Mouse (Mus musculus): ENCODE measurements around the gene Pfdn6. TPM values are rescaled to one million over a fixed set of nuclear protein-coding genes. Genes with fewer than 3 reads are reported as not detected.

Pfdn6 gene
- total RNA-seq, 2 experiments from 2014 or later: 53.6 to 54.9 TPM

Other genes starting within 250 kb of the Pfdn6 start
- gene March2, start 221.7 kb downstream of the Pfdn6 start, total RNA-seq (2021): 10 to 100 TPM; 76.0 to 78.6 TPM
- gene Rab11b, start 179.8 kb downstream of the Pfdn6 start, total RNA-seq (2021): 100 to 1,000 TPM; 154 to 159 TPM
- 10 to 100 TPM in 1 of 2 experiments, 1 to 10 TPM in 1; 9.6 to 25.8 TPM for gene Angptl4, start 158.5 kb downstream of the Pfdn6 start, total RNA-seq (2021)
- 10 to 100 TPM; 20.8 to 35.1 TPM for gene Kank3, start 129.8 kb downstream of the Pfdn6 start, total RNA-seq (2021)
- gene Rps28, start 115.8 kb downstream of the Pfdn6 start, total RNA-seq (2021): 100 to 1,000 TPM; 867 to 957 TPM
- gene Ndufa7, start 115.8 kb downstream of the Pfdn6 start, total RNA-seq (2021): 100 to 1,000 TPM; 327 to 338 TPM
- 10 to 100 TPM; 17.6 to 19.8 TPM for gene Cd320, start 97.3 kb downstream of the Pfdn6 start, total RNA-seq (2021)
- gene Gm7029, start 66.5 kb downstream of the Pfdn6 start, total RNA-seq (2021): not detected
- 1 to 10 TPM; 3.3 to 4.4 TPM for gene Kifc1, start 49.7 kb downstream of the Pfdn6 start, total RNA-seq (2021)
- gene Platr17, start 35.2 kb downstream of the Pfdn6 start, total RNA-seq (2021): not detected
- 10 to 100 TPM; 10.2 to 13.8 TPM for gene Daxx, start 30.9 kb downstream of the Pfdn6 start, total RNA-seq (2021)
- gene Tapbp, start 24.4 kb downstream of the Pfdn6 start, total RNA-seq (2021): 10 to 100 TPM; 32.9 to 35.7 TPM
- 10 to 100 TPM; 13.5 to 16.1 TPM for gene Zbtb22, start 24.4 kb downstream of the Pfdn6 start, total RNA-seq (2021)
- 10 to 100 TPM; 24.4 to 24.7 TPM for gene Rgl2, start 10.8 kb downstream of the Pfdn6 start, total RNA-seq (2021)
- 10 to 100 TPM; 11.1 to 12.3 TPM for gene Wdr46, start 317 bp upstream of the Pfdn6 start, total RNA-seq (2021)
- 1 to 10 TPM; 2.3 to 2.7 TPM for gene B3galt4, start 11.1 kb upstream of the Pfdn6 start, total RNA-seq (2021)
- 10 to 100 TPM; 30.5 to 33.1 TPM for gene Vps52, start 15.5 kb upstream of the Pfdn6 start, total RNA-seq (2021)
- 100 to 1,000 TPM; 464 to 543 TPM for gene Rps18, start 15.7 kb upstream of the Pfdn6 start, total RNA-seq (2021)
- gene H2-K1, start 60.0 kb upstream of the Pfdn6 start, total RNA-seq (2021): 10 to 100 TPM; 26.5 to 40.1 TPM
- gene Ring1, start 84.3 kb upstream of the Pfdn6 start, total RNA-seq (2021): 10 to 100 TPM; 11.3 to 13.1 TPM
- gene H2-Ke6, start 87.7 kb upstream of the Pfdn6 start, total RNA-seq (2021): 10 to 100 TPM; 50.1 to 51.3 TPM
- gene Slc39a7, start 91.3 kb upstream of the Pfdn6 start, total RNA-seq (2021): 10 to 100 TPM; 44.9 to 60.1 TPM
- gene Rxrb, start 91.5 kb upstream of the Pfdn6 start, total RNA-seq (2021): 10 to 100 TPM; 35.2 to 35.8 TPM
- gene Col11a2, start 99.1 kb upstream of the Pfdn6 start, total RNA-seq (2021): 10 to 100 TPM; 51.1 to 56.0 TPM
- not detected for gene H2-Oa, start 152.0 kb upstream of the Pfdn6 start, total RNA-seq (2021)
- gene H2-DMa, start 179.2 kb upstream of the Pfdn6 start, total RNA-seq (2021): 1 to 10 TPM; 2.3 to 3.6 TPM
- gene Brd2, start 182.3 kb upstream of the Pfdn6 start, total RNA-seq (2021): 10 to 100 TPM; 75.2 to 75.5 TPM
- under 1 TPM; 0.45 to 0.47 TPM for gene H2-DMb2, start 203.0 kb upstream of the Pfdn6 start, total RNA-seq (2021)
- 1 to 10 TPM; 1.0 to 1.4 TPM for gene H2-DMb1, start 212.7 kb upstream of the Pfdn6 start, total RNA-seq (2021)
- 1 to 10 TPM; 1.7 to 2.6 TPM for gene Tap1, start 247.2 kb upstream of the Pfdn6 start, total RNA-seq (2021)
- 1 to 10 TPM; 1.8 to 2.0 TPM for gene Psmb9, start 247.4 kb upstream of the Pfdn6 start, total RNA-seq (2021)

All from gastrocnemius, postnatal 14 days (tissue).